Mouse (Mus musculus): ENCODE data around the gene Git2. TPM values are rescaled to one million over a fixed set of nuclear protein-coding genes. Genes with fewer than 3 reads are reported as not detected.

Git2 gene
- polyA plus RNA-seq, 2 experiments from 2014 or later = 126 to 150 TPM

DNA sequence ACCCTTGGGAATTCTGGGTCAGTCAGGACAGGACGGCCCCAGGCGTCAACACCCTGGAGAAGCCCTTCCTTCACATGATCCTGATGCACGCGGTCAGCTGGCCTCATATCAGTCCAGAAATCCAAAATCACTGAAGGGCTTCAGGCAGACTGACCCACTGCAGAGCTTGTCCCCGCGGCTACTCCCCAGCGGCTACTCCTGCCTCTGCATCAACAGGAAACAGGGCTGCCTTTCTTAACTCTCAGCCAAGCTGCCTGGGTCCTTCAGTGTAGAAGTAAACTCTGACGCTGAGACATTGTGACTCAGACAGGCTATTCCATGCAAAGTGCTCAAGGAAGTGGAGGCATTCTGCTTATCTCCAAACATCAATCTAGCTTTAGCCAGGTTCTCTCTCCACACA lies 13.3 kb downstream of the Git2 start:
- ATAC-seq = no peak

DNA sequence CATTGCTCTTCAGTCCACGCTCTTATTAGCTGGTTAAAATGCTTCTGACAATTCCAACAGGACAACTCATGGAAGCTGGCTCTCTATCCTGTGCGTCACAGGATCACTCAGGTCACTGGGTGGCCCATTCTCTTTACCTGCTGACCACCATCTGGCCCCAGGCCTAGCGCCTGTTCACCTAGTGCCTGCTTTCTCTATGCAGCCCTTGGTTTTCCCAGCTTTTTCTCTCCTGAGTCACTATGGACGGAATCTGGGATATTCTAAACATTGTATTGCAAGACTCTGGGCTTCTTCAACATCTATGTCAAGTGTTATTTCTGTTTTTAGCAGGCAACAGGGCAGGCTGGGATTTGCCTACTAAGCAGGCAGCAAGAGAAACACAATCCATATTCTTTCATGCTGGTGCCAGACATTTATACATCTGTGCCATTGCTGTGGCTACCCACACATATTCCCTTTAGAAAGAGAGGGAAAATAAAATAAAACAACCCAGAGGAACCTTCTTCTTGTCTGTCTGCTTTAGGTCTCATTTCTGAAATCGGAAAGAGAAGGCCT lies 15.7 kb downstream of the Git2 start:
- ATAC-seq = no peak

DNA sequence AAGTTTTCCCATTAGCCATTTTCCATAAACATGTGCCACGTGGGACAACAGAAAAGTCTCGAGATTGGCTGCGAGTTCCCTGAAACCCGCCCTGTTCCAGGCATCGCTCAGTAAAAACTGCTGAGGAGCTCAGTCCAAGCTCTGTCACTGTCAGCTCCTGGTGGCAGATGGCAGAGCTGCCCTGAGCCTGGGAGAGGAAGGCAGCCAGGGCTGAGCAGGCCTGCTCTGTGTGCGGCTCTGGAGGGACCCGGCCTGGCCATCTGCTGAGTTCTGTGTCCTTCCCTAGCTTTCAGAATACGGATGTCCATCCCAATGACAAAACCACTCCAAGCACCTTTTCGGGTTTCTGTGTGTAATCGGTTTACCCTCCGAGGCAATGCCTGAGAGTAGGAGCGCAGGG lies 21.9 kb downstream of the Git2 start:
- no peak for ATAC-seq

DNA sequence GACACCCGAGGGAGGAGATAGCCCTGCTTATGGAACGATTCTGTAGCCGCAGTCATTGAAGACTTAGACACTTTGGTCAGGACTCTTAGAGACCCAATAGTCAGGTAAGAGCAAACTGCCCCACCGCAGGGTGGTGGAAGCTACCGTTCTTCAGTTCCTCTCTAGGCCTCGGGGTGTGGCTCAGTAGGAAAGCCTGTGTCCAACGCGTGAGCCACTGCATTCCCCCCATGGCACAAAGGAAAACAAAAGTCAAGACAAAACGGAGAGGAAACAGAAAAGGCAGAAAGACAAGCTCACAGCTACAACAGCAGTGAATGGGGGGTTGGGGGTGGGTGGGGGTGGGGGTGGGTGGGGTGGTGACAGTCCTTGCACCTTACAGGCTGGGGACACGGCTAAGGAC lies 22.9 kb downstream of the Git2 start:
- no peak for ATAC-seq

DNA sequence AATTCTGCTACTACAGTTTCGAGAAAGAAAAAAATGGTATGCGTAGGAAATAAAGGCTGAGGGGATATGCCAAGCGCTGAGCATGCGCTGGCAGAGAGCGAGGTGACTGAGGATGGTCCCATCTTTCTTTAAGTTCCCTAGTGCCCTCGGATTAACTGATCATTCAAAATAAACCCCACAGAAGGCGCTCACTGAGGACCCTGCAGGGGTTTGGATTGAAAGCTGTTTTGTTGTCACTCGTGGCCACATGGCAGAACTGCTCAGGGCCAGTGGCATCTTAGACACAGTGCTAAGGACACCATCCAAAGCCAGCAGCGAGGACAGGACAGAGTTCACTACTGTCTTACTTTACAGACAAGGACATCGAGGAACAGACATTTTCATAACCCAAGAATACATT lies 25.0 kb downstream of the Git2 start:
- ATAC-seq = no peak

DNA sequence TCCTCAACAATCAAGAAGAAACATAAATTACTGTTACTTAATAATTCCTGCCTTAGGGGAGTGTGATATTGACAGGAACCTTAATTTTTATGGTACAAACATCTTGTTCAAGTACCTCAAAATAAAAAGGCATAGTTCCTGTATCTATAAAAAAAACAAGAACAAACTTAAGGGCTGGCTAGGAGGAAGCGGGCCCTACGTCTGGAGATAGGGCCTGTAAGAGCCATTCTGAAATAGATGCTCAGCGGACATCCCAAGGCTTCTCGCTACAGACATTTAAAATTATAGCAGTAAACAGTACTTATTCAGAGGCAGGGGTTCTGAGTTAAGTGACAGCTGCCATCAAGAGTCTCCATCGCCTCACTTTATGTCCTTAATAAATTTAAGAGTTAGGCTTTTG lies 27.8 kb downstream of the Git2 start:
- no peak for ATAC-seq

DNA sequence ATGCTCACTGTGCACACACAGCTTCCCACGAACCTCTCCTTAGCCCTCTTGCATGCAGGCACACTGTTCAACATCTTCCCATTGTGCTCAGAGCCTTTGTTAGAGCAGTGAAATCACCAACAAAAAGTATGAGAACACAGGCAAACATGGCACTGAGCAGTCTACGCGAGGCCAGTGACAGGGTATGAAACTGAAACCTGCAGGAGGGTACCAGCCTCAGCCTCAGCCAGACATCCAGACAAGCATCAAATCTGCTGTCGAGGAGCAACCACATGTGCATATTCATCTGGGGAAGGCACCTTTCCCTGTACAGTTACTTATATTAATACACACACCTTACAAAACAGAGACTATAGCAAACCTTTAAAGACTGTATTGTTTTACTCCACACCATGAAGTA lies 28.4 kb downstream of the Git2 start:
- no peak for ATAC-seq

DNA sequence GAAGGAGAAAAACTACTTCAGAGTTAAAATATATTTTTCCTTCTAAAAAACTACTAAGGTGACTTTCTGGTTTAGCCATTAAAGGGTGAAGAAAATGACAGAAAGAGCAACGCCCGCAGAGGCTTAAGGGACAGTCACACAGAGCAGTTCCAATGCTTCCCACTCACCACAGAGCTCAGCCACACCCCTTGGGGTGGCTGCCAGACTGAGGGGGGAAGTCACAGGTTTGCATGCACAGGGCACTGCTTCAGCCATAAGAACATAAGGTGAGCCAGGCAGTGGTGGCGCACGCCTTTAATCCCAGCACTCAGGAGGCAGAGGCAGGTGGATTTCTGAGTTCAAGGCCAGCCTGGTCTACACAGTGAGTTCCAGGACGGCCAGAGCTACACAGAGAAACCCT lies 29.7 kb downstream of the Git2 start:
- ATAC-seq = no peak

DNA sequence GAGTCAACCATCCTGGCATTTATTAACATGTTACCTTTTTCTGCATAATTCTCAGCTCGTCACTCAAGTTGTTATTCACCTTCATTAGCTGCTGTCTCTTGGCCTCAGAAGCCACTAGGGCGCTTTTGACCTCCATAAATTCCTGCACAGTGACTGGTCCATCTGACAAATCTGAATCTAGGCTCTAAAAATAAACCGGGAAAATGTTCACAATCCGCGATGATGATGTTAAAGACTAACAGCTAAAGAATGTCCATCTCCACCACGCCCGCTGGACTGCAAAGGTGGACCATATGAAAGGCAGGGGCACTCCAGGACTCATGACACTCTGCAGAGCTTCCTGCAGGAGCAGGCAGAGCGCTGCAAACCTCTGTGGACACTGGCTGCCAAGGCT lies 31.6 kb downstream of the Git2 start:
- ATAC-seq = no peak

DNA sequence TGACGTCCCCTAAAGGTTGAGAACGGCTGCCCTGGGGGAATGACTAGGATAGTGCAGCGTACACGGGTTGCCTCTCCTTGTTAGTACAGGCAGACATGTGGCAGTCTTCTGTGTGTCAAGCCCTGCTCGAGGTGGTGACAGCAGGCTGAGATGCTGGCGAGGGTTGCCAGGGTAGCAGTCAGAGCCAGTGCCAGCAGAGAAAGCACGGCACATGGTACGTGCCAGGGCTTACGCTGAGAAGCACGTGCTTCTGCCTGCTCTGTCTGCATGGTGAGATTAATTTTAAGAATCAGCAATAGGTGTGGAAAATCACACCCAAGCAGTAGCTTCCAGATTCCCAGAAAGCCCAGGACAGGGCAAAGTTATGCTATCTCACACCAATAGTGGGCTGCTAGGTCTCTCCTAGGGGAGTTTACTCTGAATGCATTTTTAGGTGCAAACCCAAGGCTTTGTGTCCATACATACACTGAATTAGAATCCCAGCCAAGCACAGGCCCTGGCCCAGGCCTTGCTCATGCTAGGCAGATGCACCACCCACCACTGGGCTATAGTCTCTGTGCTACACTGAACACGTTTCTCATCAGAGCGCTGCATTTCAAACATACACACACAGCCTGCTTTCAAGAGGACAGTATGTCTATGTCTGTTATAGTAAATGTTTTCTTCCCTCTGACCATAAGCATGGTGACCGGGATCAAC lies 32.2 kb downstream of the Git2 start:
- ATAC-seq = no peak

DNA sequence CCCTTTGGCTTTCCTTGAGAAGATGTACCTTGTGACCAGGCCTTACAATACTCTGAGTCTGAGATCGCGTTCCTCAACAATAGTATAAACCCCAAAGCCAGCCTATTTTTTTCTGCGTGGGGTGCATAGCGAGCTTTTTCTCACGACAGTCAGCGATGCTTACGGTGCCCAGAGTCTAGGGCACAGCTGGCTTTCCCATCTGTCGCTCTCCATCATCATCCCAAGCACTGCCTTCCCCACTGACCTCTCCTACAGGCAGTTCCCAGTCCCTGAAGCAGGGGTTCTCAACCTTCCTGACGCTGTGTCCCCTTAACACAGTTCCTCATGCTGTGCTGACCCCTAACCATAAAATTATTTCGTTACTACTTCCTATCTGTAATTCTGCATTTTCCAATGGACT lies 32.7 kb downstream of the Git2 start:
- ATAC-seq = no peak

DNA sequence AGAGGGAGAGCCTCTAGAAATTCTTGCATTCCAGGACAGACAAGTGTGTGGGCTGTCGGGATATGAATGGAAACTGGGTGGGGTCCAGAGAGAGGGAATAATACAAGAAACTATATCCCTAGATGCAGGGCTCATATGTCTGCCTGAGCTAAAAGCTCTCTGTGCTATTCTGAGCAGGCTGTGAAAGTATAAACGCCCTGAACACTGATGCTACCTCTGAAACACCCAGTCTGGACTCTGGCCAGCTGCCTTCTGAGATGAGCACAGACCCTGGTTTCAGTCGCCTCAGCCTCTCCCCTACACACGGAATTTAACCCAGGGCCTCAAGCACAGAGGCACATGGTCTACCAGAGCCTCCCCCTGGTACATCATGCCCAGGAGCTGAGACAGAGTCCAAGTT lies 34.7 kb downstream of the Git2 start:
- ATAC-seq = no peak

DNA sequence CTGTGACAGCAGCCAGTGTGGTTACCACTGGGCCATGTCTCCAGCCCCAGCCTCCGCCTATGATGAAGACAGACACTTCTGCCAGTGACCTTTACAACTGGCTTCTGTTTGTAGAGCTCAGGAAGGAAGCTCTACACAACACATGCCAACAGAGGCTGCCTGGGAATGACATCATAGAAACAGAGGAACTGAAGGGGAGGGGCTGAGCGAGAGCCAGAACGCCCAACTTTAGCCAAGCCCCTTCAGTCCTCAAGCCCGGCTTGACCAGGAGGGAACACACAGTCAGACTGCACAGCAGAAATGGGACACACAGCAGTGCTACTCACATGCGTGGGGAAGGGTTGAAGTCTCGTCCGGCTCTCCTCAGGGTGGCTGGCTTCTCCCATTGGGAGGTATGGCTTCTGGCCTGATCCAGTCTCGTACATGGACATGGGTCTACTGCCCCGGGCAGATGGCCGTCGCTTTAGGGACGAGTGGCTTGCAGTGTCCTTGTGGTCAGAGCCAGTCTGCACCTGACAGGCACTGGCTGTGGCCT lies 36.5 kb downstream of the Git2 start:
- ATAC-seq = no peak

DNA sequence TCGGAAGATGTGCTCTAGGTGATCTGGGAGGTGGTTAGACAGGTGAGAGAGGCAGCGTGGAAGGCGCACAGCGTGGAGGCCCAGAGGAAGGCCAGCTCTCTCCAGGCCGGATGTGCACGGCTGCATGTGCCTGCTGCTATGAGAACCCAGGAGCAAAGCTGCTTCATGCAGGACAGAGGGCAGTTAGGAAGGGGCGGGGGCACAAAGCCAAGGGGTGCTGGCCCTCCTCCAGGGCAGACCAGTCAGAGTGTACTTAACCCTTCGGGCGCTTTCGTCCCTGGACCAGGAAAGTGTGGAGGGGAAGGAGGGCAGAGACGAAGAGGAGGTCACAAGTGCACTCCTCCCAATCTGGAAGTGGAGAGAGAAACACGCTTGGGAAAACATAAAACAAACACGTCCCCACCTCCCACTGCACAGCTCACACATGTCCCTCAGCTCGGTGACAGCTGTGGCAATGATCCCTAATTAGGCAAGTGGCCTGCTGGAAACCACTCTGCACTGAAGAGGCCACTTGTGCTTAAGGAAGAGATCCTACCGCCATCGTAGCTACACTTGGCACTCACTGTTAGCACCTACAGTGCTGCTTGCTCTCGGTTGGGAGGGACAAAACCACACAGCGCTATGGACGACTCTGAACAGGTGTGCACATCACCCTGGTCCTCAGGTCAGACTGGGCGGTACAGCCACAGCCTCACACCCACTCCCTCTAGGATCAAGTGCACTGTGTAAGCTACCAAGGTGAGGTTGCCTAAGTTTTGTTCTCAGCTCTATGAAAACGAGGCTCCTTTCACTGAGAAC lies 38.0 kb downstream of the Git2 start:
- ATAC-seq = no peak

DNA sequence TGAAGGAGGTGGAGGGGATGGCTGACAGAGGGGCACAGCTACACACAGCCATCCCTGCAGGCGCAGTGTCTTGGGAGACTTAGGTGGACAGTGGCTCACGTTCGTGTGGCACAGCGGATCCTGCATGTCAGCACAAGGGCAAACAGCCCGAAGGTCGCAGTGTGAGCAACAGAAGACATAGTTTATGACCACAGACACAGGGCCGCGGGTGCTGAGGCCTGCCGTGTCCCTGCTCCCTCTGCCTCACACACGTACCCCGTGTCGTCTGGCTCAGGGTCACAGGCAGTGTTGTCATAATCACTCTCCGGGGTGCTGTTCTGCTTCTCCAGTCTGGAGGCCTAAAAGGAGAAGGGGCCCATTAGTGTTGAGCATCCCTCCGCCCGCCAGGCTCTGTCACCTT lies 41.7 kb downstream of the Git2 start:
- no peak for ATAC-seq

DNA sequence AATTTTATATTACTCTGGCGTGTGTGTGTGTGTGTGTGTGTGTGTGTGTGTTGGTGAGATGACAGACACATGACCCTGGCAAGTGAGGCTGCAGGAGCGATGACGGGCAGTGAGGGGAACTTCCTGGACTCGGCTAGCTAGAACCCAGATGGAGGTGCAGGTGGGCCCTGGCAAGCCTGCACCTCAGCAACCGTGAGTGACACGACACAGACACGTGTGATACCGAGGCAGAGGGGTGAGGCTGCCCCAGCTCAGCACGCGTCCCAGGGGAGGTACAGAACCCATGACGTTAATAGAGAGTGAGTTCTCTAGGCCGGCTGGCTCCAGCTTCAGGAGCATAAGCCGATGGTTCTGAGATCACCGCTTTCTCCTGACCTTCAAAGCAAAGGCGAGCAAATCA lies 43.3 kb downstream of the Git2 start:
- ATAC-seq = no peak

DNA sequence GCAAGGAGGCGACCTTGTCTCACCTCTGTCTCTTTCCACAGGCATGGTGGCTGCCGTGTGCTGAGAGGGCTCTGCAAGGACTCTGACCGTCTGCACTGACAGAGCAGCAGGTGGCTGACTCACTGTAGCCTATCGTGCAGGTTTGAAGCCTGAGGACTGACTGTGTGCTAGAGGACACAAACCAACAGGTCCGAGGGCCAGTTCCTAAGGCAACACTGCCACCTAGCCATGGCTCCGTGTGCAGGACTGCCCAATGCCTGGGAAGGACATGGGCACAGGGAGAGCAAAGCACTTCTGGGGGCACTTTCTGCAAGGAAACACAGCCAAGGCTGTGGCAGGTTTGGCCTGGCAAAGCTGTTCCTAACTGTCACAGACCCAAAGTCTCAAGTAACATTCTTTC lies 43.8 kb downstream of the Git2 start:
- ATAC-seq = no peak

DNA sequence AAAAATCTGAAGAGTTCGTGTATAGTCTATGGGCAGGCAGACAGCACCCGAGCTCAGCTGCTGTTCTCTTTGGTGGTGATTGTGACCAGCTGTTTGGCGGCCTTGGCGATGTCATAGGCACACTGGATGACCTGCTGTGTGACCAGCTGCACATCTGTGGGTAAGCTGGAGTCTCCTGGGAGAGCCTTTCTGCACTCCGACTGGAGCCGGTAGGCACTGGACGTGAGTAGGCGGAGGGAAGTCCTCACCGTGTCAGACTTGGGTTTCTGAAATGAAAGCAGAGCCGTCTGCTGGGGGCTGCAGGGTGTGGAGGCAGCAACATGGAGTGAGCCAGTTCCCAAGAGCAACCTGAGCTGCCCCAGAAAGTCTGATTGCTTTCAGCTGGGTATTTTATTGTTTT lies 45.2 kb downstream of the Git2 start:
- no peak for ATAC-seq

DNA sequence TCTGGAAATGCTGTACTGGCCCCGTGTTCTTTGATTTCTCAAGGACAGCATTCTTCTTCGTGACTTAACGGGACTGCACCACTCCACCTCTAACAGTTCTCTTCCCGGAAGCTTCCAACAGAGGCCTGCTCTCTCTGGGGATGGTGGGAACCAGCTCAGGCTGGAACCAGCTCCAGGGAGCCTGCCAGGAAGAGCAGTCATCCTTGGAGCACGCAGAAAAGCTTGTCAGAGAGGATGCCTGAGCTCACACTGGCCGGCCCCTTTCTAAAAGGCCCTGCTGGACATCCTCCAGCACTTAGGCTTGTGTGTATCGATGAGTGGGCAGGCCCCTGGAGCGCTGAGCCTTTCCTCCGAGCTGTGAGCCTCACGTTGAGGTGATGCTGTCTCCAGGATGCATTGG lies 47.2 kb downstream of the Git2 start:
- no peak for ATAC-seq

DNA sequence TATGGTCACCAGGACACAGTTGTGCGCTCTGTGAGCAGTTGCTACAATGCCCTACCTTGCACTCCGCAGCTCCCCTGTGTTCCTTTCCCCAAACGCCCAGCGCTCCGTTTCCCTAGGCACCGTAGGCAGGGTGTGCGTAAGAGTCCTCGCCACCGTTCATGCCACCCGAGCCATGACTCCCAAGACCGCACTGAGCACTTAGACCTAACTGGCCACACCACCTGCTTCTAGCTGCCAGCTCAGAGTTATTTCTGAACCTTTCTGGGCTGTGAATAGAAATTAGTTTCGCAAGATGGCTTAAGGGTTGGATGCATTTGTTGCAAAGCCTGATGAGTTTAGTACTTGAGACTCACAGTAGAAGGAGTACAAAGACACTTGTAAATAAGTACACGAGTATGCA lies 52.5 kb downstream of the Git2 start:
- no peak for ATAC-seq

DNA sequence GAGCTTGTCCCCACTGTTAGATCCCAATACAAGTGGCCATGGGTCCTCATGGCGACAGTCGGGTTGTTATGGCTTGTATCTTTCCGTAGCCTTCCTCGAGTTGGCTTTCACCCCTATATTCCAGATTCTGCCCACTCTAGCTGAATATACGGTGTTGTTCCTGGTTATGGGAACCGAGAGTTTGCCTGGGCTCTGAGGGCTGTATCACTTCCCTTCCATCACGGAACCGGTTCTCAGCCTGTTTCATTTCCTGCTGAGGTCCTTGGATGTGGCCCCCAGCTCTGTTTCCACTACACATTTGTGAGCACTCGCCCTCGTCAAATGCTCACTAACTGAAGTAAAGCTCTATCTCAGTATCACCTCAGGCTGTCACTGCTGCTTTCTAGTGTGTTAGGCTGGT lies 53.3 kb downstream of the Git2 start:
- ATAC-seq = no peak

DNA sequence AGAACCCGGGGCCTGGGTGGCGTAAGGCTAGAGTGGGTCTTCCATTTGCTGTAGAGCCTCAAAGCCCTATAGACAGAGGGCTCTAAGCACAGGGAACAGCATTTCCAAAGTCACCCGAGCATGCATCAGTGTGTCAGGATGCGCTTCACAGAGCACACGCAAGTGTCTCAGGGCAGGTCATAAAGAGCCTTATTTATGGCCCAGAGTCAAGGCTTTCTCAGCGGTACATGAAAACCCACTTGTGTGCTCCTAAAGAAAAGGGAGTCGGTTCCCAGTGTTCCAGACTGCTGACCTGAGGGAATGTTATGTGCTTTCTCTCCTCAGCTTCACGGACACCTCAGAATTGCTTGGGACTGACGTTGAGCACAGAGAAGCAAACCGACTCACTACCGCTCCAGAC lies 54.5 kb downstream of the Git2 start:
- no peak for ATAC-seq

DNA sequence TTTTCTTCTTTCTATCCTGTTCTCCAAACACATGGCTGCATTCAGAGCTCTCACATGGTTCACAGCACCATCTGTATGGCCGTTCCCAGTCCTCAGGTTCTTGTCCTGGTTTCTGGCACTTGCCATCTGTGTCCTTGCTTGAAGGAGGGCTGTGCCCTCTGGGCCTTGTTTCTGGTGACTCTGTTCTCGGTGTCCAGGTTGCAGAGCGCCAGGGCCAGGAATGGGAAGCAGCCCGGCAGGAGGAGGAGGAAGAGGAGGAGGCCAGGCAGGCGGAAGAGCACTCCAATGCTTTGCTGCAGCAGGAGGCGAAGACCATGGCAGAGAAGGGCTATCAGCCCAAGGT lies 55.4 kb downstream of the Git2 start:
- ATAC-seq = no peak

All from activated CD4-positive, CD25-positive, alpha-beta regulatory T cell, adult 4 months (primary cell).